Mouse (Mus musculus) small intestine, adult 2 months (tissue): ENCODE results near the gene Lrrc28. TPM values are rescaled to one million over a fixed set of nuclear protein-coding genes. Genes with fewer than 3 reads are reported as not detected.

Source experiments
- H3K27ac ChIP-seq: fragments of 200-500 bp; 2 replicates; pipeline ENCODE4 v1.5.1; 2012; ENCODE audit warnings: low read depth, low read length, control low read depth, inconsistent platforms; ENCODE audit not compliant: insufficient read depth
- H3K27me3 ChIP-seq: fragments of 200-500 bp; 2 replicates; pipeline ENCODE4 v1.6.1; 2012; ENCODE audit warnings: mild to moderate bottlenecking, moderate library complexity, low read length, inconsistent platforms; ENCODE audit not compliant: control insufficient read depth, insufficient read depth
- H3K36me3 ChIP-seq: fragments of 200-500 bp; 2 replicates; pipeline ENCODE4 v1.6.1; 2012; ENCODE audit warnings: mild to moderate bottlenecking, low read length, control low read depth, inconsistent platforms; ENCODE audit not compliant: control insufficient read depth, insufficient read depth
- H3K4me1 ChIP-seq: fragments of 200-500 bp; 2 replicates; pipeline ENCODE4 v1.6.1; 2012; ENCODE audit warnings: low read length, inconsistent platforms, mixed read lengths; ENCODE audit not compliant: control insufficient read depth, insufficient read depth, insufficient read length
- H3K4me3 ChIP-seq: fragments of 200-500 bp; 2 replicates; pipeline ENCODE4 v1.5.1; 2012; ENCODE audit warnings: low read depth, mild to moderate bottlenecking, control low read depth, inconsistent platforms, low read length, moderate library complexity
- CTCF ChIP-seq: fragments of 200-500 bp; IDR thresholded peaks from 2 replicates; pipeline ENCODE4 v1.5.1; 2012; ENCODE audit warnings: low read depth, mild to moderate bottlenecking, control low read depth, inconsistent platforms, low read length, moderate library complexity, mixed read lengths; ENCODE audit not compliant: insufficient replicate concordance, insufficient read length; ENCODE audit errors: extremely low read depth
- POLR2A ChIP-seq: fragments of 200-500 bp; IDR thresholded peaks from 2 replicates; pipeline ENCODE4 v1.6.1; 2012; ENCODE audit warnings: low read depth, mild to moderate bottlenecking, control low read depth, inconsistent platforms, low read length, moderate library complexity
- WGBS: fragments of 180-500 bp; shearing (Covaris S2); methylation state at CpG from one replicate; pipeline ENCODE4 v1.1.7; 2018; 5-methylcytosine and 5-hydroxymethylcytosine counted together
- polyA plus RNA-seq: library from polyadenylated mRNA; depleted of rRNA; stranded (reverse); fragments of >200 nt; gene quantifications from 2 replicates; pipeline ENCODE4 v1.2.3, GENCODE M21; 2012

Gene Lrrc28
- polyA plus RNA-seq, 1 experiment: 16.6 TPM

GRCm38 (mm10) chr7:67511606-67512005, 133.5 kb downstream of the Lrrc28 start:
- Histone ChIP-seq H3K36me3 (no peaks in the 10 kb centered on the region), H3K4me1 (peaks cover 10% of the 10 kb centered on the region), H3K4me3 (no peak overlapping the region), H3K27me3 (no peaks in the 10 kb centered on the region), H3K27ac (no peak overlapping the region)
- WGBS: 89% methylated on average over 7 of the region's 7 CpGs
- TF ChIP-seq POLR2A (no peak), CTCF (no peak)

DNA sequence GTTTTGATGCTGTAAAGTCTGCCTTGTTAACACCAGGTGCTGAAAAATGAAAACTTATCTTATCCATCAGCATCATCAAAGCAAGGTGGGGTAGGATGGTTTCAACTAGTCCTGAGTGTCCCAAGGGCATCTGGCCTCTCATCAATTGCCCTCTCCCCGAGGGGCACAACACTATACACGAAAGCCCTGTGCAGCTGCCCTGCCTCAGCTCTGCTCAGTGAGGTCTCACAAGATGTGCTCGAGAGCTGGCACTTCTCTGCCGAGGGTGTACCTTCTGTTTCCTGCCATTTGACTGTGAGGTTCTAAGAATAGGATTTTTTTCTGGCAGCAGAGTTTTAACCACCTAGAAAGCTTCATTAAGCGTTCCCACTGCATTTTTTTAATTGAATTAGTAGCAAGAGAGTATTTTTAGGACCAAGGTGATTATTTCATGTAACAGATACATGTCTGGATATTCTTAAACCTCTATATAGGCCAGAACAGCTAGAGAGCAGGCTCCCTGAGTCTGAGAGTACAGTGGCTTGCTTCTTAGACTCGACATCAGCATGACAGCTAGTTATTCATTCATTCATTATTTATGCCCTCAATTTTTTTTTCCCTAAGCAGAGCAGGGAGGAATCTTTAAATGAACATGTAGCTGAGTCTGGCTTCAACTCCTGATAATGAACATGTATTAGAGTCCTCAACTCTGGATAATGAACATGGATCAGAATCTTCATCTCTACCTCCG, 141.6 kb downstream of the Lrrc28 start:
- no peak overlapping the region for H3K27ac ChIP-seq
- no peaks in the 10 kb centered on the region for H3K27me3 ChIP-seq
- no peaks in the 10 kb centered on the region for H3K4me1 ChIP-seq
- WGBS: 48% methylated on average over 7 of the region's 7 CpGs
- no peaks in the 10 kb centered on the region for H3K36me3 ChIP-seq
- TF ChIP-seq CTCF (no peak), POLR2A (no peak)
- H3K4me3 ChIP-seq: no peak overlapping the region

GRCm38 (mm10) chr7:67502631-67503030, 142.4 kb downstream of the Lrrc28 start:
- no peak overlapping the region for H3K4me3 ChIP-seq
- WGBS: 67% methylated on average over 4 of the region's 4 CpGs
- no peaks in the 10 kb centered on the region for H3K36me3 ChIP-seq
- H3K27ac ChIP-seq: no peak overlapping the region
- H3K4me1 ChIP-seq: no peaks in the 10 kb centered on the region
- TF ChIP-seq CTCF: no peak
- TF ChIP-seq POLR2A: no peak
- no peaks in the 10 kb centered on the region for H3K27me3 ChIP-seq

GRCm38 (mm10) chr7:67500878-67501277, 144.2 kb downstream of the Lrrc28 start:
- H3K27ac ChIP-seq: no peak overlapping the region
- no peak overlapping the region for H3K4me3 ChIP-seq
- H3K36me3 ChIP-seq: no peaks in the 10 kb centered on the region
- TF ChIP-seq POLR2A: no peak
- no peak for TF ChIP-seq CTCF
- H3K27me3 ChIP-seq: no peaks in the 10 kb centered on the region
- 88% methylated on average over 5 of the region's 5 CpGs for WGBS
- no peaks in the 10 kb centered on the region for H3K4me1 ChIP-seq

DNA sequence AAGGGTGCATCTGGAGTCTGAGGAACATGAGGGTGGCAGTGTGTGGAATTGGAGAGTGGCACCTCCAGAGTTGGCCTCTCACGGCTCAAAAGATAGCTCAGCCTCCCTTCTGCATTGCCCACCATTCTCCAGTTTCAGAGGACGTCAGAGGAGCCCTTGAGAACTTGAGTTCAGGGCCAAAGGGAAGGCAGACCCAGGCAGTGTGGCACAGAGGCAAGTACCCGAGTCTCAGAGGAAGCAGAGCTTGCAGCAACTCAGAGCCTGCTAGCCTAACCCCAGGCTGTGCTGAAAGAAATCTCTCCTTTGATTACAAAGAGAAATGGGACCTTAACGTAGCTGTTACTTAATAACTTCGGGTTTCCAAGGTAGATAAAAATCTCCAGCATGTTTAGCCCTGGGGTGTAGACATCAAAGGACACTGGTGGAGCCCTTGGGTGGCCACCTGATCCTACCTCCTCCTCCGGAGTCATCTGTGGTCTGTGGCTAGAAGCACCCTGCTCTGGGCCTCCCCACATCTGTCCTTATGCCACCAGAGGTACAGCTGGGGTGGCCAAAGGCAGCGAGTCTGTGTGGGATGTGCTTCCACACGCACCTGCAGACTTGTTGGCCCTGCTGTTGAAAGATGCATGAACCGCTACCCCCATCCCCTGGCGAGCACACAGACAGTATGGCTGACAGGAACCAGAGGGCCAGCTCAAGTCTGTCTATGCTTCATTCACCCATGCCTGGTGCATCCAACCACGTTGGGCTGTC, 144.8 kb downstream of the Lrrc28 start:
- TF ChIP-seq POLR2A: no peak
- TF ChIP-seq CTCF: no peak
- 62% methylated on average over 11 of the region's 11 CpGs for whole genome bisulfite sequencing
- H3K4me3 ChIP-seq: no peak overlapping the region
- no peaks in the 10 kb centered on the region for H3K27me3 ChIP-seq
- H3K4me1 ChIP-seq: no peaks in the 10 kb centered on the region
- H3K36me3 ChIP-seq: no peaks in the 10 kb centered on the region
- no peak overlapping the region for H3K27ac ChIP-seq

DNA sequence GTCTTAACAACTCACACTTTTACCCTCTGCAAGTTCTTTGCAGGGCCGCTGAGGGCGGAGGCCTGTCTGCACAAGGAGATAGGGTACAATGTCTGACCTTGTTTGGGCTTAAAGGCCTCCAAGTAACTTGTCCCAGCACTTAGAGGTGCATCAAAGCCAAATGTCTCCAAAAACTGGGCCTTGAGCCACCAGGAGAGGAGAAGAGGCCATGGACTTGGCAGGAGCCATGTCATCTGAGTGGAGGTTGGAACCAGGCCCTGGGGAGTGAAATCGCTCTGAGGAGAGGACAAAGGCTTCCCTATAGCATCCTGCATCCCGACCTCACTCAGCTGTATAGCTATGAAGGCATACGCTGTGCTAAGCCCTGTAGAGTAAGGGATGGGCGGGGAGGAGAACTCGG, 145.6 kb downstream of the Lrrc28 start:
- H3K27me3 ChIP-seq: no peaks in the 10 kb centered on the region
- H3K36me3 ChIP-seq: no peaks in the 10 kb centered on the region
- H3K4me1 ChIP-seq: no peaks in the 10 kb centered on the region
- no peak overlapping the region for H3K27ac ChIP-seq
- TF ChIP-seq POLR2A (no peak), CTCF (no peak)
- H3K4me3 ChIP-seq: no peak overlapping the region
- WGBS: 82% methylated on average over 7 of the region's 7 CpGs

DNA sequence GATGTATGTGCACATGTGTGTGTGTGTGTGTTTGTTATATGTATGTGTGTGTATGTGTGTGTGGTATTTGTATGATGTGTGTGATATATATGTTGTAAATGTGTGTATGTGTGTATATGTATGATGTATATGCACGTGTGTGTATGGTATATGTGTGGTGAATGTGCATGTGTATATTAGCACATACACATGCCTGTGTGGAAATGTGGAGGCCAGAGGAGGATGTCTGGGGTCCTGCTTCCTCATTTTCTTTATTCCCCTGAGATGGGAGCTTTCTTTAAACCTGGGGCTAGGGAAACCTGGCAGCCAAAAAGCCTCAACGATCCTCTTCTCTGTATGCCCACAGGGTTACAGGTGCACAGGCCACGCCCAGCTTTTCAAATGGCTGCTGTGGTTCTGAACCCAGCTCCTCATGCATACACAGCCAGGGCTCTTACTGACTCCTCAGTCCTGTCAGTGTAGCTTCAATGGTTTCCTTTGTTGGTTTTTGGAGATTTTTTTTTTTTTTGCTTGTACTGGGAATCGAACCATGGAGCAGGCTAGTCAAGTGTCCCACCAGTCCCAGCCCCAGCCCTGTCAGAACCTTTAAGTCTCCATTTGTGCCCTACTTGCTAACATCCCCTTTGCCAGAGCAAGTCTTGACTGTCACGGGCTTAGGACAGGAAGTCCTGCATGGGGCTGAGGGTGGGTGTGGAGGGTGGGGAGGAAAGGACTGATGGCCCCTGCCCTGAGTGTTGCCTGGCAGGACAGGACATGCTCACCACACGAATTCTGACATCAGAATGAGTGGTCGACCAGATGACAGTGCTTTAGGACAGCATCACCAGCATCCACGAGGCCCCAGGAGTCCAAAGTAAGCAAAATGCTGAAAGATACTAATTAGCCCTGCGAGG, 151.0 kb downstream of the Lrrc28 start:
- Histone ChIP-seq H3K4me1 (no peaks in the 10 kb centered on the region), H3K27me3 (no peaks in the 10 kb centered on the region)

More for the DNA sequence above, 151.0 kb downstream of the Lrrc28 start:
- H3K27ac ChIP-seq: no peak overlapping the region
- no peaks in the 10 kb centered on the region for H3K36me3 ChIP-seq
- WGBS: 69% methylated on average over 9 of the region's 9 CpGs
- H3K4me3 ChIP-seq: no peak overlapping the region
- TF ChIP-seq POLR2A (no peak), CTCF (no peak)
